Mouse (Mus musculus) gastrocnemius, postnatal 36 days (tissue): ENCODE results near the gene Necap2. TPM values are rescaled to one million over a fixed set of nuclear protein-coding genes. Genes with fewer than 3 reads are reported as not detected.

ENCODE experiments used
- DNase-seq, 2 experiments: peaks; one replicate each; pipeline ENCODE4 v3.0.0; 2022
- intact Hi-C: fragments of 180-260 bp; cut with DNase I; formaldehyde crosslinking; loops from one replicate; pipeline ENCODE4 v1.15.1; 2025
- total RNA-seq, 2 experiments: library from RNA; stranded (reverse); gene quantifications; 2 replicates each; pipeline ENCODE4 v1.2.3; 2021

Gene Necap2
- total RNA-seq, 2 experiments from 2014 or later: 13.3 to 15.3 TPM

DNA sequence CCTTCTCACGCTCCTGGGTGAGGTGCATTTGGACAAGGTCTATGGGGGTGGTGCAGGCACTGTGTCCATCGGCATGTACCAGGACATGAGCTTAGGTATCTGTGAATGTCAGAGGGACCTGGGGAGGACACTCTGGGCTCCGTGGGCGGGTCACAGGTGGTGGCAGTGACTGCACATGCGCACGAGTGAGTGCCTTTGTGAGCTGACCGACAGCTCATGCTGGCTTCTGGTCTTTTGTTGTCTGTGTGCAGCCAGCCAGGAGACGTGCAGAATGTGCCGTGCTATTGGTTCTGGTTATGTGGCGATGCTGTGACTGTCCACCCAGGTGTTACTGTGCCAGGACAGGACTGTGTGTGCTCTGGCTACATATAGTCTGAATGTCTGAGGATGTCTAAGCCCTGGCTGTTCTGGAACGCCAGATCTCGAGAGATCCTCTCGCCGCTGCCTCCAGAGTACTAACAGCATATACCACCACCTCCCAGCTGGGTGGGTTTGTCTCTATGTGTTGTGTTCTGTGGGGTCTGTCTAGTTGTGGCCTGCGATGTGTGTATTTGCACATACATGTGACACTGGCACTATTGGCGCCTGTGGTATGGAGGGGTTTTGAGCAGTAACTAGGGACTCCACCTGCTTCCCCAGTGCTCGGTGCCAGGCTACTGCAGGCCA, 29.2 kb downstream of the Necap2 start:
- intact Hi-C loops: no loop called here
- DNase-seq: no peak

- no peak for DNase-seq
- intact Hi-C loops: no loop called here
Observed at GRCm38 (mm10) chr4:141044816-141045215, 33.3 kb downstream of the Necap2 start.

- intact Hi-C loops: no loop called here
- no peak for DNase-seq
Observed at GRCm38 (mm10) chr4:141041117-141041516, 37.0 kb downstream of the Necap2 start.

DNA sequence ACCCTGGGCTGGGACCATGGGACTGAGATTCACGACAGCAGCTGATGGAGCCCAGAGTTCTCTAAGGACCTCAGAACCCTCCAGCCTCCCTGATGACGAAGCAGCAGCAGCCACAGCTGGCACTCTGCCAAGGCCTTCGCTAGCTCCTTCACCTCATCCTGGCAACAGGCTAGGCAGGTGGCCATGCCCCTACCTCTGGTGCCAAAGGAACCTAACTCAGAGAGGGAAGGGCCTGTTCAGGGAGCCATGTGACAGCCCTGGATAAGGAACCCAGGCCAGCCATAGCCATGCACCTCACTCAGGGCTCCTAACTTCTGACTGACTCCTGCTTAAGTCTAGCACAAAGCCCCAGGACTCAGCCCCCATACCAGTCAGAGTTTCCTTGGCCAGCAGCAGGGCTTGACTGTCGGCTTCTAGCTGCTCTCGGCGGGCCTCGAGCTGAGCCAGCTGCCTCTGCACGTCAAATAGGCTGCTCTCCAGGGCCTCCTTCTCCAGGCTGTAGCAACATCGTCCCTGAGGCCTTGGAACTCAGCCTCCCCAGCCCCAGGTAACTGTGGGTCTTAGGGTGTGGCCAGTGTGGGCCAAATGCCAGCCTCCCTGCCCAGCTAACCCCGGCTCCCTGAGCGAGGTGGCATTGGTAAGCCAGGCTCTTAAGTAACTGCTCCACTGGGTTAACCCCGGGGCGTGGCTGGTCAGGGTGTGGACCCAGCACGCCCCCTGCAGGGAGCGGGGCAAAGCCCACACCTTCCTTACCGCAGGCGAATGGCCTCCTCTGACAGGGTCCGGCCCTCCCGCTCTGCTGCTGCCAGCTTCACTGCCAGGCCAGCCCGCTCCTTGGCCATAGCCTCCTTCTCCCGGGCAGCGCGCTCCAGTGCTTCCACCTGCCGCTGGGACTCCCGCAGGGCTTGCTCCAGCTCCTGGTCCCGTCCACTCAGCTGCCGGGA, 44.3 kb downstream of the Necap2 start:
- no peak for DNase-seq
- intact Hi-C loops: loop anchor here (5.0 to 10.0 kb wide), 2 partner anchors 52 to 219 kb away; partner anchors contain the start of gene Padi3

DNA sequence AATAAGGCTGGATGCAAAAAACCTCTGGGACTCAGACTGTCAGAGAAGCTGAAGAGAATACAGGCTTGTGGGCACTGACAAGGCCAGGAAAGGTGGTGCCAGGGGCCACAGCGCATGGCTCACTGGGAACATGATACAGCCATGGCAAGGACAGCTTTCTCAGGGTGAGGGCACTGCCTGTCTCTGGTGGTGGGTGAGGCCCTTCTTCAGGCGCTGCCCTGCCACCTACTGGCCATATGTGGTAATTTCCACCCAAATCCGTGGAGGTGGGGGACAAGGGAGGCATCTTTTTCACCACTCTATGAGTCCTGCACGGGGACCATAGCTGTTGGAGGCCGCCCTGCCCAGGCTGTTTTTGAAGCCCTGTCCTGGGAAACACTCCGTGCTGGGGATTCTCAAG, 46.4 kb downstream of the Necap2 start:
- intact Hi-C loops: loop anchor here (2.0 to 10.0 kb wide), 3 partner anchors 49 to 217 kb away; partner anchors contain the start of gene Padi3
- DNase-seq: peak; percentile 79 to 83

DNA sequence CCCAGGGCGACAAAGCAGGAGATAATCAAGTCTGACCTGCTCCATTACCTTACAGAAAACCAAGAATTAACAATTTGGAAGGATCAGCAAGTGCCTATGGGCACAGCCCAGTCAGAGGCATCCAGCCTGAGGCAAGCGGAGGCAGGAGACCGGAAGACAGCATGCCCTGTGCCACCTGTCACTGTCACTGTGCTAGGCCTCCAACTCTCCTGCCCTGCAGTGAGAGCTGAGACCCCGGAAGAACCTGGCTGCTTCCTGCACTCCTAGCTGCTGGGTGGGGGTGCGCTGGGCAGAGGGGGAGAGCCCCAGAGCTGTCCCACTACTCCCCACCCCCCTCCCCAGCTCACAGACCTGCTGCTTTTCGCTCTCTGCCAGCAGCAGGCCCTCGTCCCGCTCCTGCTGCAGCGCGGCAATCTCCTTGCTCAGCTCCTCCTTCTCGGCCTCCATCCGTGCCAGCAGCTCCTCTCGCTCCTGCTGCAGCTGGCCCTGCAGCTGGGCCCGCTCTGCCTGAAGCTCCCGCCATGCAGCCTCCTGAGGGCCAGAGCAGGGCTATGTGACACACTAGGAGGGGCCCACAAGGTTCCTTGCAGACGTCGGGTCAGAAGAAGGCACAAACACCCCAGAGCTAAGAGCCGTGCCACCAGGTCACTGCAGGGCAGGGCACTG, 47.5 kb downstream of the Necap2 start:
- intact Hi-C loops: loop anchor here (2.0 to 10.0 kb wide), 3 partner anchors 48 to 216 kb away; partner anchors contain the start of gene Padi3
- DNase-seq: no peak

DNA sequence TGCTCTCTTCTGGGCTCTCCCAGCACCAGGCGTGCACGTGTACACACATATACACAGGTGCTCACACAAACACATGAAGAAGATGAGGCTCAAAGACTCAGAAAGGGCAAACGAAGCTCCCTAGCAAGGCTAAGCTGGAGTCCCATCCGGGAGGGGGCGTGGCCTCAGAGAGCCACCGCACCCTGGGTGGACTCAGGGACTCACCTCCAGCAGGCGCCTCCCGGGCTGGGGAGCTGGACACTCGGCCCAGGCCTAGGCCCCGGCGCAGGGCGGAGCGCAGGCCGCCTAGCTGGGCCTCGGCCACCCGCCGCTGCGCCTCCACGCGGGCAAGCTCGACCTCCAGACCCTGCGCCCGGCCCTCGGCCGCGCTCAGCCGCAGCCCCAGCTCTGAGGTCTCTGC, 53.2 kb downstream of the Necap2 start:
- intact Hi-C loops: no loop called here
- DNase-seq: no peak

GRCm38 (mm10) chr4:141024052-141024451, 54.1 kb downstream of the Necap2 start:
- intact Hi-C loops: no loop called here
- no peak for DNase-seq

GRCm38 (mm10) chr4:141021614-141021929, 56.6 kb downstream of the Necap2 start:
- intact Hi-C loops: no loop called here
- no peak for DNase-seq

GRCm38 (mm10) chr4:141020811-141021613, 57.1 kb downstream of the Necap2 start:
- peak in 1 of 2 experiments; percentile 59 for DNase-seq
- intact Hi-C loops: no loop called here

DNA sequence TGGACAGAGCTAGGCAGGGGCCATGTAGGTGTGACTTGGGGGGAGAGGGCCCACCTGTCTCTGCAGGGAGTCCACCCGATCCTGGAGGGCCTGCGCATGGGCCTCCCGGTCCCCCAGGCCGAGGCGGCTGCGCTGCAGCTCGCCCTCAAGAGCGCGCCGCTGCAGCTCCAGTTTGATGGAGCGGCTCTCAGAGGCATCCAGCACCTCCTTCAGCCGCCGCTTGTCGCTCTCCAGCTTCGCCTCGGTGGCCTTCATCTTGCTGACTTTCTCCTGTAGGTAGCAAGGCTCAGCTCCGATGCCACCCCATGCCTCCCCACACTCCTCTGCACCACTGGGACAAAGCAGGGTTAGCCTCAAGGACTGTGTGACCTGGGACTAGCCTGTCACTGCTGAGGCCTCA, 57.9 kb downstream of the Necap2 start:
- no peak for DNase-seq
- intact Hi-C loops: no loop called here

GRCm38 (mm10) chr4:141017657-141018436, 60.3 kb downstream of the Necap2 start:
- DNase-seq: no peak
- intact Hi-C loops: no loop called here

Other genes with a start within 250 kb of the Necap2 start
- gene Padi1, start 232.6 kb downstream of the Necap2 start, total RNA-seq: under 1 TPM; 0.07 to 0.08 TPM
- gene Padi2, start 172.0 kb downstream of the Necap2 start, total RNA-seq: 100 to 1,000 TPM; 105 to 170 TPM
- 100 to 1,000 TPM; 568 to 650 TPM for gene Sdhb, start 117.2 kb downstream of the Necap2 start, total RNA-seq
- gene Atp13a2, start 91.5 kb downstream of the Necap2 start, total RNA-seq: 10 to 100 TPM; 16.6 to 17.5 TPM
- 1 to 10 TPM; 6.2 to 7.4 TPM for gene Mfap2, start 67.9 kb downstream of the Necap2 start, total RNA-seq
- 1 to 10 TPM; 1.7 to 2.0 TPM for gene Crocc, start 17.8 kb downstream of the Necap2 start, total RNA-seq
- gene Spata21, start 10.0 kb upstream of the Necap2 start, total RNA-seq: not detected
- gene Szrd1, start 61.4 kb upstream of the Necap2 start, total RNA-seq: 100 to 1,000 TPM; 141 to 150 TPM
- gene Fbxo42, start 69.6 kb upstream of the Necap2 start, total RNA-seq: 1 to 10 TPM; 8.8 to 9.8 TPM
- not detected for gene Rsg1, start 135.6 kb upstream of the Necap2 start, total RNA-seq
- gene Arhgef19, start 161.1 kb upstream of the Necap2 start, total RNA-seq: under 1 TPM; 0.26 to 0.69 TPM
- 1 to 10 TPM; 2.4 to 2.6 TPM for gene Epha2, start 222.9 kb upstream of the Necap2 start, total RNA-seq